Mouse (Mus musculus) Patski (cell line): Measurements from ENCODE around the gene Magee2. TPM values are rescaled to one million over a fixed set of nuclear protein-coding genes. Genes with fewer than 3 reads are reported as not detected.
"Not testable (repeated sequence)": the region's sequence is repeated elsewhere in the genome, so short reads cannot be mapped to it uniquely, and the experiment has no call there.

Experiments
- ATAC-seq: fragments of 100-300 bp; one replicate; pipeline ENCODE4 v1.8.0; 2021
- CTCF ChIA-PET: fragments of 350-600 bp; sonication (Branson Sonifier 250); formaldehyde crosslinking; loops from one replicate; lab custom pipeline; 2022; ENCODE audit warnings: inconsistent platforms; lab: Charles Lee
- POLR2A ChIA-PET: fragments of 350-600 bp; sonication (Branson Sonifier 250); formaldehyde crosslinking; loops from one replicate; lab custom pipeline; 2022; ENCODE audit warnings: antibody characterized with exemption, inconsistent platforms; lab: Charles Lee
- DNase-seq: peaks from one replicate; pipeline ENCODE4 v3.0.0-alpha.2; 2011; ENCODE audit warnings: low read depth, low spot score
- H3K27me3 ChIP-seq: fragments of 371-371 bp; one replicate; pipeline ENCODE4 v1.5.1; 2021
- CTCF ChIP-seq: fragments of 100-300 bp; IDR thresholded peaks from one replicate; pipeline ENCODE4 v1.5.1; 2021
- in situ Hi-C: fragments of 300-500 bp; cut with MboI; formaldehyde crosslinking; loops from 3 replicates; pipeline ENCODE4 v1.11.1; 2018; ENCODE audit warnings: low pct_unique_long_range_greater_than_20kb, mixed read lengths
- polyA plus RNA-seq: library from polyadenylated mRNA; unstranded; gene quantifications from one replicate; pipeline ENCODE4 v1.2.3, GENCODE M21; 2021

Gene Magee2
- not detected for polyA plus RNA-seq

DNA sequence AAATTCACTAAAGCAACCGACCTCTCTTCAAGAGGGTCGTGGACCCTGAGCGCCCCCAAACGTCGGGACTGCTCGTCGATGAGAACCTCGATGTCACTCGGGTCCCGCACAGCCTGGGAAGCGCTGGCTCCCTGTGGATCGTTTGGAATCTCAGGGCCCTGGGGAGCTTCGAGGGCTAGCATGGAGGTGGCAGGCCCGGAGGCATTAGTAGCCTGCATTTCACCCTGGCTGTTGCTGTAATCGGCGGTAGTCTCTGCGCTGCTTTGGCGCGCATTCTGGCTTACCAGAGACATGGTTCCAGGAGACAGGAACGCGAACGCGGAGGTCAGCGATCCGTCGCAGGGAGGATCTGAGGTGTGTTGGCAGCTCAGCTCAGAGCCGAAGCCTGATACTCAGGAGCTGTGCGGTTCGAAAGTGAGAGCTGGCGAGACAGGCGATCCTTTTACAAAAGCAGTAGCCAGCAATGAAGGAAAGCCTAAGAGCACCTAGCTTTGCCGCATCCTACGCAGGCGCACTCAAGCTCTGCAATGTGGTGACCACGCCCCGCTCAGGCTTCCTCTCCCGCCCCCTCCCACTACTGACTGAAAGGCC, at the start of gene Magee2:
TSS of gene Magee2 (minus strand) at position 517 of the 591 bp plus-strand sequence.
- DNase-seq (no peak), ATAC-seq (no peak)
- ChIA-PET CTCF (no interaction called here), POLR2A (no interaction called here)
- H3K27me3 ChIP-seq, result peaks cover 84% of the 10 kb centered on the region
- TF ChIP-seq CTCF, result no peak
- in situ Hi-C loops, result no loop called here

DNA sequence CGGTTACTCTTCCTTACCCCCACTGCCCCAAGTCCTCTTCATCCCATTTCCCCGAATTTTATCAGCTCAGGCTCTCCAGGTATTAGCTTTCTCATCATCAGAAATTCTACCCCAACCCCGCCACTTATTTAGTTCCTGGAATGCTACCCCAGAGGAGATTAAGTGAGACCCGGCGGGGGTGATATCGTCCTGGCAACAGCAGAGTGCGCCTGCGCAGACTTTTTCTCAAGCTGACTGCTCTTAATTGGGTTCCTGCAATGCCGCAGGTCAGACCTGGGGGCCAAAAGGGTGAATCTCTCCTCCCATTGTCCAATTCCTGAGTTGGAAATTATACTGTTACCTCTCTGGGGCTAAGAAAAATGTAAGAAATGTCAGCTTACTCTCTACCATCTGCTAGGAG, 3.5 kb downstream of the Magee2 start:
- no peak for TF ChIP-seq CTCF
- ChIA-PET CTCF (no interaction called here), POLR2A (no interaction called here)
- in situ Hi-C loops, result no loop called here
- no peak for DNase-seq
- no peak for ATAC-seq
- peaks cover 85% of the 10 kb centered on the region for H3K27me3 ChIP-seq

DNA sequence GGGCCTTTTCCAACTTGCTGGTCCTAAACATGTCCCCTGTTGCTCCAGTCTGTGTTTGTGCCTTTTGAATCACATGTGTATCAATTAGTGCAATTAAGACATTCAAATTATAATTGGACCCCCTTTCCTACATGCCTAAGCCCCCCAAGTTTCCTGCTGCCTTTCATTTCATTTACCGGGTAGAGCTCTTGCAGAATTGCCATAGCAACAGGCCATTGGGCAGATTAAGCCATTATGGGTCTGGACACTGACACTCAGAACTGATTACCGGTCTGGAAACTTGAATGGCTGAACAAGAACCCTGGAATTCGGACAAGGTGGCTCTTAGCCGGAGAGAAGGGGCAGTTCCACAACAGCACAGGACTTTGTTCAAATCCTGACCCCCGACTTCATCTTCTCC, 39.5 kb downstream of the Magee2 start:
- ATAC-seq, DNase-seq, CTCF ChIA-PET, POLR2A ChIA-PET: not testable (repeated sequence)
- peaks cover 23% of the 10 kb centered on the region for H3K27me3 ChIP-seq
- in situ Hi-C loops, result loop anchor here (5.0 kb wide), 1 partner anchor 135 kb away; no protein-coding TSS in a partner anchor

DNA sequence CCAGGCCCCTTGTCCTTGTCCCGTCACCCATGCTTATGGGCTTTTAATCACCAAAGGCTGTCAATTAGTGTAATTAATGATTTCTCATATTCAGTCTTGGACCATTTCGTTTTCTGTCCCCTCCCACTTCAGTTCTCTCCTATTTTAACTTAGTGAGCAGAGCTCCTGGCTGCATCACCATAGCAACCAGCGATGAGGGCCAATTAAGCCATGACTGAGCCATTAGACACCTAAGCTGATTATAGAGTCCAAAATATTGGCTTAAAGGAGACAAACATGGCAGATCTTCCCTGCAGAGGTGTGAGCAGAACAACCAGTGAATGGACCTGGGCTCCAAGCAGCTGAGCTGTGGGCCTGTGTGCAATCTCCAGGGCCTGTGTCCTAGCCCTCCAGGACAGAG, 40.1 kb downstream of the Magee2 start:
- POLR2A ChIA-PET, ATAC-seq, DNase-seq, CTCF ChIA-PET: not testable (repeated sequence)
- in situ Hi-C loops, result loop anchor here (5.0 kb wide), 1 partner anchor 135 kb away; no protein-coding TSS in a partner anchor
- H3K27me3 ChIP-seq, result peaks cover 23% of the 10 kb centered on the region

- H3K27me3 ChIP-seq, ATAC-seq, CTCF ChIA-PET, DNase-seq, POLR2A ChIA-PET, in situ Hi-C loops: not testable (repeated sequence)
Observed at GRCm38 (mm10) chrX:104813704-104814103, 43.4 kb downstream of the Magee2 start.

Other genes starting within 250 kb of the Magee2 start
- 0.21 TPM for gene Zdhhc15, start 186.2 kb downstream of the Magee2 start, polyA plus RNA-seq
- 37.9 TPM for gene Pbdc1, start 222.5 kb upstream of the Magee2 start, polyA plus RNA-seq